Mouse (Mus musculus) liver, embryonic 14.5 days (tissue): ENCODE results near the gene Cx3cl1.

Experiments used
- CTCF ChIP-seq: IDR thresholded peaks from 2 replicates; pipeline ENCODE4 v1.5.1; 2016; ENCODE audit warnings: antibody characterized with exemption, low read depth, control low read depth
- EP300 ChIP-seq: IDR thresholded peaks from 2 replicates; pipeline ENCODE4 v1.6.1; 2016; ENCODE audit warnings: antibody characterized with exemption, low read depth

- TF ChIP-seq CTCF (no peak), EP300 (no peak)
These were observed 4.5 kb downstream of the Cx3cl1 start for GRCm38 (mm10) chr8:94776346-94776745.
